Mouse (Mus musculus) G1E (cell line): ENCODE data around the gene Fjx1. TPM values are rescaled to one million over a fixed set of nuclear protein-coding genes. Genes with fewer than 3 reads are reported as not detected.
A peak's percentile ranks its signal among the peaks of the same experiment; 100 is the strongest.

ENCODE experiments used
- ATAC-seq: 2 replicates; pipeline ENCODE4 v1.8.0; 2016; ENCODE audit warnings: mild to moderate bottlenecking; ENCODE audit not compliant: insufficient number of reproducible peaks, poor library complexity, low FRiP score, severe bottlenecking; ENCODE audit errors: extremely low read depth
- DNase-seq: peaks from one replicate; pipeline ENCODE4 v3.0.0; 2012; ENCODE audit warnings: low spot score
- H3K27me3 ChIP-seq: 2 replicates; pipeline ENCODE4 v1.6.1; 2012; ENCODE audit warnings: mild to moderate bottlenecking, low read length, inconsistent platforms; ENCODE audit not compliant: insufficient read depth
- H3K36me3 ChIP-seq: replicated peaks from 2 replicates; pipeline ENCODE3; 2012; ENCODE audit warnings: mild to moderate bottlenecking, inconsistent platforms
- H3K4me1 ChIP-seq: 2 replicates; pipeline ENCODE4 v1.6.1; 2012; ENCODE audit warnings: low read depth, low read length, inconsistent platforms, mixed read lengths; ENCODE audit not compliant: insufficient read depth
- H3K4me3 ChIP-seq: 2 replicates; pipeline ENCODE4 v1.5.1; 2012; ENCODE audit warnings: low read depth, mild to moderate bottlenecking, inconsistent platforms, low read length, moderate library complexity, mixed read lengths
- H3K9me3 ChIP-seq: replicated peaks from 2 replicates; pipeline ENCODE4 v1.6.1; 2012; ENCODE audit warnings: inconsistent platforms
- CTCF ChIP-seq: IDR thresholded peaks from 2 replicates; pipeline ENCODE4 v1.5.1; 2012; ENCODE audit warnings: low read depth, low read length, inconsistent platforms, mixed read lengths
- GATA1 ChIP-seq: IDR thresholded peaks from 2 replicates; pipeline ENCODE4 v1.6.1; 2012; ENCODE audit warnings: borderline replicate concordance, low read length, inconsistent platforms, mixed read lengths
- GATA2 ChIP-seq: IDR thresholded peaks from 2 replicates; pipeline ENCODE4 v1.6.1; 2012; ENCODE audit warnings: low read depth, low read length, inconsistent platforms, borderline replicate concordance
- POLR2AphosphoS5 ChIP-seq: IDR thresholded peaks from 2 replicates; pipeline ENCODE4 v1.6.1; 2012; ENCODE audit warnings: low read depth, low read length, inconsistent platforms; ENCODE audit not compliant: insufficient replicate concordance
- TAL1 ChIP-seq: conservative IDR thresholded peaks from 2 replicates; pipeline ENCODE4 v1.6.1; 2012; ENCODE audit warnings: low read depth, low read length, inconsistent platforms, mixed read lengths
- polyA plus RNA-seq: library from polyadenylated mRNA; stranded (reverse); fragments of >175 nt; gene quantifications from 2 replicates; pipeline ENCODE4 v1.2.3, GENCODE M21; 2012
- total RNA-seq, 2 experiments: library from RNA; stranded (forward) in 1 of 2; stranded (reverse) in 1 of 2; fragments of 200-1000 nt in 1 of 2; fragments of >200 nt in 1 of 2; fragmentation: Nextera tagmentation in 1 of 2; gene quantifications; 2 replicates each; pipeline ENCODE4 v1.2.3; 2014 to 2017

Gene Fjx1
- not detected in 2 replicates for total RNA-seq (2014; fragmentation: Nextera tagmentation)
- total RNA-seq (2017), result 0.46 and 0.76 TPM in 2 replicates
- polyA plus RNA-seq, result not detected in 2 replicates

- H3K36me3 ChIP-seq, result no peaks in the 10 kb centered on the region
- ATAC-seq (no peak), DNase-seq (no peak)
- H3K27me3 ChIP-seq, result peaks cover 30% of the 10 kb centered on the region
- H3K9me3 ChIP-seq, result peaks cover 13% of the 10 kb centered on the region
- H3K4me1 ChIP-seq, result peaks cover 15% of the 10 kb centered on the region; the same call in 1 of the 2 replicates
- peak within 1 kb of the TSS; percentile 65 for H3K4me3 ChIP-seq
- no peak for TF ChIP-seq CTCF
- TF ChIP-seq POLR2AphosphoS5, result no peak
- no peak for TF ChIP-seq TAL1
- no peak for TF ChIP-seq GATA2
- TF ChIP-seq GATA1, result no peak
These were observed at the start of gene Fjx1 for GRCm38 (mm10) chr2:102451671-102452549. Fjx1 (minus strand) TSS chr2:102452499.

- no peak for DNase-seq
These were observed 47.8 kb upstream of the Fjx1 start for GRCm38 (mm10) chr2:102500001-102500689.

GRCm38 (mm10) chr2:102480738-102481137, 28.4 kb upstream of the Fjx1 start:
- Histone ChIP-seq H3K4me3 (no peak overlapping the region), H3K4me1 (no peaks in the 10 kb centered on the region), H3K9me3 (no peaks in the 10 kb centered on the region), H3K36me3 (no peaks in the 10 kb centered on the region), H3K27me3 (0 out of 2 replicates have a peak, but pooled peaks cover 2% of the 10 kb centered on the region)
- DNase-seq (no peak), ATAC-seq (no peak)
- TF ChIP-seq GATA2 (no peak), TAL1 (no peak), CTCF (no peak), POLR2AphosphoS5 (no peak), GATA1 (no peak)

More at GRCm38 (mm10) chr2:102500001-102500689, 47.8 kb upstream of the Fjx1 start:
- H3K4me1 ChIP-seq, result no peaks in the 10 kb centered on the region
- no peaks in the 10 kb centered on the region for H3K9me3 ChIP-seq
- TF ChIP-seq TAL1 (no peak), CTCF (no peak), GATA2 (no peak), GATA1 (no peak), POLR2AphosphoS5 (no peak)
- H3K4me3 ChIP-seq, result no peak overlapping the region
- H3K27me3 ChIP-seq, result no peaks in the 10 kb centered on the region
- no peaks in the 10 kb centered on the region for H3K36me3 ChIP-seq
- 0 out of 2 replicates have a peak, but pooled peaks have one; percentile 15 for ATAC-seq

GRCm38 (mm10) chr2:102476101-102476500, 23.8 kb upstream of the Fjx1 start:
- Histone ChIP-seq H3K4me1 (no peaks in the 10 kb centered on the region), H3K9me3 (no peaks in the 10 kb centered on the region), H3K36me3 (no peaks in the 10 kb centered on the region), H3K4me3 (no peak overlapping the region), H3K27me3 (no peaks in the 10 kb centered on the region)
- ATAC-seq (no peak), DNase-seq (no peak)
- TF ChIP-seq CTCF (no peak), GATA2 (no peak)

GRCm38 (mm10) chr2:102468645-102469044, 16.3 kb upstream of the Fjx1 start:
- no peak for DNase-seq
- no peak overlapping the region for H3K4me3 ChIP-seq
- TF ChIP-seq GATA1 (no peak), POLR2AphosphoS5 (no peak), CTCF (no peak), TAL1 (no peak), GATA2 (no peak)
- H3K9me3 ChIP-seq, result no peaks in the 10 kb centered on the region
- no peaks in the 10 kb centered on the region for H3K36me3 ChIP-seq
- no peak for ATAC-seq
- 0 out of 2 replicates have a peak, but pooled peaks cover 3% of the 10 kb centered on the region for H3K27me3 ChIP-seq
- H3K4me1 ChIP-seq, result no peaks in the 10 kb centered on the region

- ATAC-seq (no peak), DNase-seq (no peak)
- TF ChIP-seq GATA1 (no peak), POLR2AphosphoS5 (no peak)
- Histone ChIP-seq H3K4me3 (no peak overlapping the region), H3K4me1 (no peaks in the 10 kb centered on the region), H3K36me3 (no peaks in the 10 kb centered on the region), H3K27me3 (0 out of 2 replicates have a peak, but pooled peaks cover 3% of the 10 kb centered on the region), H3K9me3 (no peaks in the 10 kb centered on the region)
These were observed 12.0 kb upstream of the Fjx1 start for GRCm38 (mm10) chr2:102464342-102464732.
